Mouse (Mus musculus): ENCODE data around the gene Cpne1. TPM values are rescaled to one million over a fixed set of nuclear protein-coding genes. Genes with fewer than 3 reads are reported as not detected.

The Cpne1 gene
- 10 to 100 TPM; 63.4 to 91.1 TPM for total RNA-seq (2023)

DNA sequence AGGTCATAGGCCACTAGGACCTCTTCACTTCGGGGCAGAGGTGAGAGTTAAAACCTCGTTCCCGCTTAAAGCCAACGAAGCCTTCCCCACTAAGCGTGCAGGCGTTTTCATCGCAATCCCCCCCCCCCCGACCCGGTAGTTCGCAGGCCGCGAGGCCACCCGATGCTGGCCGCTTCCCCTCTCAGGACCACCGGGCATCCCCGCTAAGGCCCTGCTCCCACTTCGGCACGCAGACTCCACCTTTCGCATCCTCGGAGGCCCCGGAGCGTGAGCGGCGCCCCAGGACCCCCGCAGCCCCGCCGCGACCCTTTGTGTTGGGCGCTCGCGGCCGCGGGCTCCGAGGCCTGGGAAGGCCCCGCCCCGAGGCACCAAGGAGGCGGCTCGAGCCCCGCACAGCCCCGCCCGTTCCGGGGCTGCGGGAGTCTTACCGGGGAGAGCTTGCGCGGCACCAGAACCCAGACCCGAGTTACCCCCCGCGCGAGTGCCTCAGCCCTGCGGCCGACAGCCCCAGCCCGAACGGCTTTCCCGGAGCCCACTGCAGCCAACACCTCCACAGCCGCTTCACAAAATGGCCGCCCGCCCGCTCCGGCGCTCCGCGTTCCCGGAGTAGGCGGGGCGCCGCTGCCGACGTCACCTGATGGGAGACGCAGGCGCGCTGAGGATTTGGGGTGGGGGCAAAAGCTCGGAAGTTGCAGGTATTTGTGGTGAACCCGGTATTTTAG lies at the start of gene Cpne1, which contains the start of gene Rbm12:
Cpne1 (minus strand) TSS at position 608 of the 722 bp plus-strand sequence.
Rbm12 (minus strand) TSS at position 621 of the 722 bp plus-strand sequence.

DNA sequence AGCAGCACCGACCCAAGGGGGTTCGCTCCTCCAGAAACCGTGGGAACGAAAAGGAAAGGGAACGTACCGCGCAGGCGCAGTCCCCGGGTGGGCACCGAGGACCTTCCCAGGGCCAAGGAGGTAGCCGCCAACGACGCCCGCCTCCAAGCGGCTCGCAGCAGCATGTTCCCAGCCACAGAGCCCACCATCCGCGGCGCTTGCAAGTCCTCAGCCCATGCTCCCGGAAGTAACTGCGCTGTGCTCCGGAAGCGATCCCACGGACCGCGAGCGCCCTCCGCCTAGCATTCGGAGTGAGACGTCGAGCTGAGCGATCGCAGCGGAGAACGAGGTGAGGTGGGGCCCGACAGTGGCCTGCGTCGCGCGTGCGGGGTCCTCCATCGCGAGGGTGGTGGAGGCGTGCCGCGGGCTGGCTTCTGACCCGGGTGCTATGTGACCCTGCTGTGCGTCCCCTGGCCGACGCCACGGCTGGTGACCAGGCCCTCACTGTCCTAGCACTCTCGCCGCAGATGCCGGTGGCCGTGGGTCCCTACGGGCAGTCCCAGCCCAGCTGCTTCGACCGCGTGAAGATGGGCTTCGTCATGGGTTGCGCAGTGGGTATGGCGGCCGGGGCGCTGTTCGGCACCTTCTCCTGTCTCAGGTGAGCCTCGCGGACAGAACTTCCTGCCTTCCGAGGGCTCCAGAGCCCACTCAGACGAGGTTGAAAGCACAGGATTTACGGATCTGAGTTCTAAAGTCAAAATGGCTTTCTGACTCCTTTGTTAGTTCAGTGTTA lies 32.4 kb upstream of the Cpne1 start, which contains the start of the genes Romo1 and Nfs1:
Romo1 (plus strand) TSS at position 87 of the 772 bp plus-strand sequence.
Nfs1 (minus strand) TSS at position 234 of the 772 bp plus-strand sequence.

DNA sequence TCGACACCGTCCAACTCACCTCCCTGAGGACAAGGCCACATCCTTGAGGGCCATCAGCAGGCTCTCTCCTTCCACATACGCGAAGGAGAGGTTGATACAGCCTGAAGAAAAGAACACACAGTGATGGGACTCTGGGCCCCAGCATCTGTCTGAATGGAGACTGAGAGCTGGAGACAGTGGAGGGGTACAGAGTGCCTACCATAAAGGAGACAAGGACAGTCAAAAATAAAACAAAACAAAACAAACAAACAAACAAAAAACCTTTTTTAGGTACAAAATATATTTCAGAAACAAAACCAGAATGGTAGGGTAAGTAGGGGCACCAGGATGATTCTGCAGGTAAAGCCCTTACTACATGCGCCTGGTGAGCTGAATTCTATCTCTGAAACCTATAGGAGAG lies 15.2 kb upstream of the Cpne1 start, which contains the start of gene Gm28036:
Gm28036 (minus strand) TSS at position 101 of the 400 bp plus-strand sequence.

DNA sequence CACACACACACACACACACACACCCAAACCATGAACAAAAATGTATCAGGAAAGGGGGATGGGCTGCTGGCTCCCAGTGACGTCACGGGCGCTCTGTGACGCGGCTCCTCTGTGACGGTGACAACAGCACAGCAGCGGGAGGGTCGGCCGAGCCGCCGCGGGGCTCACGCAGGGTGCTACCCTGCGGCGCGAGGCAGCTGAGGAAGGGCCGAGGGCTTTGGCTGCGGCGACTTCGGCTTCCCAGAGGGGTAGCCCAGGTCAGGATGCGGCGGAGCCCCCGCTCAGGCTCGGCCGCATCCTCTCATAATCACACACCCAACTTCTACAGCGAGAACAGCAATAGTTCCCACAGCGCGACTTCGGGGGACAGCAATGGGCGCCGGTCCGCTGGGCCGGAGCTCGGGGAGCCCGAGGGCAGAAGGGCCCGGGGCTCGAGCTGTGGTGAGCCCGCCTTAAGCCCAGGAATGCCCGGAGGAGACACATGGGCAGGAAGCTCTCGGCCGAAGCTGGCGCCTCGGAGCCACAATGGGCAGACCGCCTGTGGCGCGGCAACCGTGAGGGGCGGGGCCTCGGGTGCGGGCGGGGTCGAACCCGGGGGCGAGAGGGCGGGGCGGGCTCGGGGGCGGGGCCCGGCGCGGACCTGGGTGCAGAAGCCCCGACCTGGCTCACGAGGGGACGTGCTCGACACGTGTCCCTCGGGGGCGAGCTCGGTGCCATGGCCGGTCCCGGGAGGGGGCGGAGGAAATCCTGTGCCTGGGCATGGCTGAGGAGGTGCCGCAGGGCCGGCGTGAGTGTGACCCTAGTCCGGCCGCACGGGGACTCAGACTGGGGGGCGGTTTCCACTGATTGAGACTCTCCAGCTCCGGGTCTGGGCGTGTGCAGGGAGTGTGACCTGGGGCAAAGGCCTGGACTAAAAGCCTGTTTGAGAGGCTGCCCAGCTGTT lies 46.4 kb downstream of the Cpne1 start, which contains the start of gene Spag4:
Spag4 (plus strand) TSS at position 77 of the 943 bp plus-strand sequence.

DNA sequence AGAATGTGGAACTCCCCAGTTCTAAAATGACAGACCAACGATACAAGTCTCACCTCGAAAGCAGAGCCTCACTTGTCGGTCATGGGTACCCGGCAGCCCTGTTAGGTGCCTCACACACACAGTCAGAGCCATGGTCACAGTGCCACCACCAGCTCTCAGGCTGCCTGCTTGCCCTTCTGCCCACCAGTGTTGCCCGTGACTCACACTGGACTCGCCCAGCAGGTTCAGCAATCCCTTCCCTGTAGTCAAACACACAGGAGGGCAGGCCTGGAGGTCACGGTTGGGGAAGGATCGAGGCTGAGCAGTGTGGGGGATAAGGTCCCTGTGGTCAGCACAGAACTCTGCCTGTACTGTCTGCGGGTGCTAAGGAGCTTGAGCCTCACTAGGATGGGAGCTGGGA lies 58.9 kb downstream of the Cpne1 start, which contains the start of gene Fer1l4:
Fer1l4 (minus strand) TSS at position 132 of the 400 bp plus-strand sequence.

Other genes starting within 250 kb of the Cpne1 start
- gene Uqcc1, start 181.7 kb downstream of the Cpne1 start, total RNA-seq (2023) = 10 to 100 TPM; 38.5 to 53.1 TPM
- not detected for gene Gm15557, start 171.2 kb downstream of the Cpne1 start, total RNA-seq (2023)
- not detected for gene Gdf5, start 166.6 kb downstream of the Cpne1 start, total RNA-seq (2023)
- 10 to 100 TPM; 72.5 to 85.7 TPM for gene Cep250, start 155.5 kb downstream of the Cpne1 start, total RNA-seq (2023)
- gene 6430550D23Rik, start 104.0 kb downstream of the Cpne1 start, total RNA-seq (2023) = 1 to 10 TPM; 1.2 to 2.3 TPM
- gene Ergic3, start 103.9 kb downstream of the Cpne1 start, total RNA-seq (2023) = 10 to 100 TPM; 77.1 to 77.8 TPM
- gene Fer1l4, start 59.0 kb downstream of the Cpne1 start, total RNA-seq (2023) = not detected
- gene Spag4, start 46.8 kb downstream of the Cpne1 start, total RNA-seq (2023) = 1 to 10 TPM; 2.8 TPM
- 10 to 100 TPM; 40.3 to 43.1 TPM for gene Rbm12, start within 50 bp of the Cpne1 start, total RNA-seq (2023)
- gene Gm28036, start 15.1 kb upstream of the Cpne1 start, total RNA-seq (2023) = 10 to 100 TPM; 22.9 to 23.5 TPM
- 10 to 100 TPM; 42.3 to 77.1 TPM for gene Romo1, start 32.1 kb upstream of the Cpne1 start, total RNA-seq (2023)
- gene Nfs1, start 32.2 kb upstream of the Cpne1 start, total RNA-seq (2023) = 10 to 100 TPM; 34.0 to 34.8 TPM
- gene Rbm39, start 68.3 kb upstream of the Cpne1 start, total RNA-seq (2023) = 1,000 to 10,000 TPM; 2,155 to 2,502 TPM
- 10 to 100 TPM; 56.2 to 75.8 TPM for gene Phf20, start 84.5 kb upstream of the Cpne1 start, total RNA-seq (2023)
- 1 to 10 TPM; 5.6 to 6.3 TPM for gene Cnbd2, start 200.3 kb upstream of the Cpne1 start, total RNA-seq (2023)
- gene Scand1, start 200.7 kb upstream of the Cpne1 start, total RNA-seq (2023) = 100 to 1,000 TPM in 1 of 2 experiments, 10 to 100 TPM in 1; 95.5 to 108 TPM

Measured in T-cell, adult 66 days (primary cell).